Mouse (Mus musculus) hindlimb bud, embryonic 11.5 days (tissue): ENCODE data around the gene Cdhr2.

Source experiments
- DNase-seq: peaks from one replicate; pipeline ENCODE4 v3.0.0-alpha.2; 2012; ENCODE audit warnings: low read depth, low spot score; ENCODE audit errors: extremely low spot score

Cdhr2 gene

GRCm38 (mm10) chr13:54749864-54750411, 48.7 kb downstream of the Cdhr2 start, which contains the start of gene Gprin1:
Gene Gprin1 (minus strand): TSS chr13:54749874.
- DNase-seq: no peak

- DNase-seq: no peak
Measured at GRCm38 (mm10) chr13:54750699-54751098, 49.4 kb downstream of the Cdhr2 start.

- DNase-seq: no peak
Measured at GRCm38 (mm10) chr13:54752656-54753055, 51.4 kb downstream of the Cdhr2 start.

- DNase-seq: no peak
Measured at GRCm38 (mm10) chr13:54753733-54754132, 52.5 kb downstream of the Cdhr2 start.

GRCm38 (mm10) chr13:54754169-54755080, 53.2 kb downstream of the Cdhr2 start:
- DNase-seq: no peak

- DNase-seq: no peak
Measured at GRCm38 (mm10) chr13:54755201-54755830, 54.1 kb downstream of the Cdhr2 start.

- DNase-seq: no peak
Measured at GRCm38 (mm10) chr13:54756156-54756712, 55.0 kb downstream of the Cdhr2 start.

- DNase-seq: no peak
Measured at GRCm38 (mm10) chr13:54757093-54757830, 56.0 kb downstream of the Cdhr2 start.

GRCm38 (mm10) chr13:54758045-54758755, 56.9 kb downstream of the Cdhr2 start:
- DNase-seq: peak; percentile 76

- no peak for DNase-seq
Measured at GRCm38 (mm10) chr13:54758756-54759470, 57.7 kb downstream of the Cdhr2 start.

- no peak for DNase-seq
Measured at GRCm38 (mm10) chr13:54759496-54759895, 58.2 kb downstream of the Cdhr2 start.

- DNase-seq: no peak
Measured at GRCm38 (mm10) chr13:54760164-54760795, 59.0 kb downstream of the Cdhr2 start.

GRCm38 (mm10) chr13:54760906-54761305, 59.6 kb downstream of the Cdhr2 start:
- no peak for DNase-seq

- DNase-seq: no peak
Measured at GRCm38 (mm10) chr13:54765281-54766191, 64.3 kb downstream of the Cdhr2 start.

- DNase-seq: no peak
Measured at GRCm38 (mm10) chr13:54766192-54766768, 65.0 kb downstream of the Cdhr2 start, which contains the start of gene Sncb. Gene Sncb (minus strand): TSS chr13:54766595.

- no peak for DNase-seq
Measured at GRCm38 (mm10) chr13:54767012-54767411, 65.8 kb downstream of the Cdhr2 start.

- DNase-seq: no peak
Measured at GRCm38 (mm10) chr13:54780592-54780991, 79.3 kb downstream of the Cdhr2 start.

GRCm38 (mm10) chr13:54781086-54781485, 79.8 kb downstream of the Cdhr2 start:
- DNase-seq: no peak
